Mouse (Mus musculus): ENCODE measurements around the gene Grid1.

- TF ChIP-seq CTCF (IDR thresholded peaks at IDR 0.05; ENCODE audit: insufficient read depth, low read depth, low read length) (no peak), POLR2A (IDR thresholded peaks at IDR 0.05; ENCODE audit: insufficient read depth, low read depth, low read length) (no peak)
Measured at GRCm38 (mm10) chr14:35159296-35159695, 339.4 kb downstream of the Grid1 start.
